Mouse (Mus musculus): Measurements from ENCODE around the gene Gm49368.
"Not testable (repeated sequence)": the region's sequence is repeated elsewhere in the genome, so short reads cannot be mapped to it uniquely, and the experiment has no call there.

The Gm49368 gene

GRCm38 (mm10) chr7:128133596-128133995, 71.1 kb downstream of the Gm49368 start:
- DNase-seq: no peak

DNA sequence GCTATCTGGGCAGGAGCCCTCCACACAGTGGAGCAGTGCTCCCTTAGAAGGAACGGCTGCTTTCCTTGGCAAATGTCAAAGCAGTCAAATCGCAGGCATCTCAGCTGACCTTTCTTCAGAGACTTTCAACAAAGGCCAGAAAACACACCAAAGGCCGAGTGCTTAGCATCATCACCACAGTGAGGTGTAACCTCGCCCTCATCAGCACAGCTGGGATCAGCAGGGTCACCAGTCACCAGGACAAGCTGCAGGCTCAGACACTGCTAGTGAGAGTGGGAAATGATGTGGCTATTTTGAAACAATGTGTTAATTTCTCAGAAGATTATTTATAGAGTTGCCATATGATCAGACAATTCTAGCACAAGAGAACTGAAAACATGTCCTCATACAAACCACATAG, 74.4 kb downstream of the Gm49368 start:
- DNase-seq: no peak

DNA sequence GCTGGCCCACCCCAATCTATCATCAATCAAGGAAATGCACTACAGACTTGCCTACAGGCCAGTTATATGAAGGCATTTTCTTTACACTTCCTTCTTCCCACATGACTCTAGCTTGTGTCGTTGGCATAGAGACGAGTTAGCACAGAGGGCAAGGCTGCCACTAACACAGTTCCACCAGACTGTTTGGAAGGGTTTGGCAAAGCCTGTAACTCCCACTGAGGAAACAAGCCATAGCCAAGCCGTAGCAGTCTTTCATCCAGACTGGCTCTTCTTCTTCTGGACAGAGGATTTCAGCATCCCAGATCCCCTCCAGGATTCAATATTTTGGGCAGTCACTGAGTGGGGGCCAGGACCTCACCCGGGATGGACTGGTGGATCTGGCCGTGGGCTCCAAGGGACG, 77.1 kb downstream of the Gm49368 start:
- DNase-seq: no peak

- no peak for DNase-seq
These were observed 88.5 kb downstream of the Gm49368 start for GRCm38 (mm10) chr7:128150970-128151369.

DNA sequence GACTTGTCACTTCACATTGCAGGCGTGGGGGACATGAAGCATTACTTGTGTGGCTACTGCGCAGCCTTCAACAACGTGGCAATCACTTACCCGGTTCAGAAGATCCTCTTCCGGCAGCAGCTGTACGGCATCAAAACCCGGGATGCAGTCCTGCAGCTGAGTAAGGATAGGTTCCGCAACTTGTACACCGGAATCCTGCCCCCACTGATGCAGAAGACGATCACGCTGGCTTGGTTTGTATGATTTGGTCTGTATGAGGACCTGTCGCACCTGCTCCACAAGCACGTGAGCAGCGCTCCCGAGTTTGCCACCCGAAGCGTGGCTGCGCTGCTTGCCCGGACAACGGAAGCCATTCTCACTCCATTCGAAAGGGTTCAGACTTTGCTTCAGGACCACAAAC, 91.6 kb downstream of the Gm49368 start, which contains the start of gene Itgad:
Gene Itgad (plus strand): TSS at position 301 of the 400 bp plus-strand sequence.
- no peak for DNase-seq

- no peak for DNase-seq
These were observed 92.4 kb downstream of the Gm49368 start for GRCm38 (mm10) chr7:128154924-128155323.

DNA sequence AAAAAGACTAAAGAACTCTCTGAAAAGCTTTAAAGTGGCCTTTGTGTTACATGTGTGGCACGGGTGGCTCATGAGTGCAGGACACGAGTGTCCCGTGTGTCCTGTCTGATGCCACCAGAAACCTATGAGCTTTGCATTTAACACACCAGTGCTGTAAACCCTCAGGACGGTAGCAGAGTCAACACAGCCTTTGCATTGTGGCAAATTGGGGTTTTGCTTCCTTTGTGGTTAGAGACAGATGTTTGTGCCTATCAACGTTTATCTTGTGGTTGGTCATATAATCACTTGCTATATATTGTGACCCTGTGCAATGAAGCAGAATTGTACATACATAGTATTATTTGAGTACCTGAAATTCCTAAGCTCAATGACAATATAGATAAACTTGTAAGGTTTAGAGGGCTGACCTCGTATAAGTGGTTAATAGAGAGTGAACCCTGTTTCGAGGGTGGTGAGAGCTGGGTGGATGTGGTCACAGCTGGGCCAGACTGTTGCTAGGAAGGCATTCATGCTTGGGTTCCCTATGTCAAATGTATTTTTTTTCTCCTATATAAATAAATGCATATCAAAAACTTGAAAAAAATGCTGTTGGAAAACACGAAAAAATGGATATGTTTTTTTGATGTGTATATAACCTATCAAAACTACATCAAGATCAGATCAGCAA, 96.3 kb downstream of the Gm49368 start:
- DNase-seq: not testable (repeated sequence)

GRCm38 (mm10) chr7:128164001-128164400, 101.5 kb downstream of the Gm49368 start:
- no peak for DNase-seq

DNA sequence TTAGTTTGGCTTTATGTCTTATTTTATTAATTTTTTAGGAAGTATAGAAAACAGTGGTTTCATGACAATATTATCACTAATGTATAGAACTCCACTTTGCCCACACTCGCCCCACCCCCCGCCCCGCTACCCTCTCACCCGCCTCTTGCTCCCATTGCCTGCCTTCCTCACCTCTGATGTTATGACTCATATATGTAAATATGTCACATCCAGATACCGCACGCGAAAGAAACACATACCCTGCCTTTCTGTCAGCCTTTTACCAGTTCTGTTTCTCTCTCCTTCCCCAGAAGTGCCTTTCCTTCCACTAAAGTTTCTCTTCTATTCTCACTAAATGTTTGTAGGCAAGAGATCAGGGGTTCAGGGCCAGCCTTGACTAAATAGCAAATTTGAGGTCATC, 103.9 kb downstream of the Gm49368 start:
- no peak for DNase-seq

DNA sequence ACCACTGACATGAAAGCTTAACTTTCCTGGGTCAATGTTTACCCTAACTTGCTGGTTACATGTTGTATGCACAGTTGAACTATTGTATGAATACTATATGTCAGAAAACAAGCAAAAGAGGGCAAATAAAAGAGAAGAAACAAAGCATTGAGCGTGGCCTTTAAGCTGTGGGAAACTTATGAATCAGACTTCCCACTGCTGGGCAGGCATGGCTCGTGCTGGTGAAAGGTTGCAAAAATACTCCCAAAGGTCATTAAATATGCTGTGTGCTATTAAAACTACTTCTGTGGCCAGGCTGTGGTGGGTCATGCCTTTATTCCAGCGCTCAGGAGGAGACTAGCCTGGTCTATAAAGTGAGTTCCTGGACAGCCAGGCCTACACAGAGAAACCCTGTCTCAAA, 107.5 kb downstream of the Gm49368 start:
- no peak for DNase-seq

Measured in kidney, adult 9 months (tissue).